In genomic region chr1:173853711-173854110, GRCm38 (mm10) we compare ENCODE assay signal across 8 mouse cellular contexts. TPM values are rescaled to one million over a fixed set of nuclear protein-coding genes. Genes with fewer than 3 reads are reported as not detected.
DNase-seq lines count a peak whose midpoint lies in the region; ATAC-seq lines count a peak whose summit lies in the region.

No protein-coding gene starts in this region.

- peak; percentile 6 for DNase-seq in c-Kit-positive CD71-negative TER-119-negative erythroid progenitor cells, embryonic 14.5 days (ENCODE audit: low read depth)
- peak; percentile 2 for DNase-seq in forelimb bud, embryonic 11.5 days (ENCODE audit: low read depth, low spot score)
- DNase-seq in induced T-regulatory cell, adult 2 months (ENCODE audit: low read depth), result peak; percentile 49
- DNase-seq in left cerebral cortex, adult 18-20 months (ENCODE audit: low spot score in 2 of 2), result peak; percentile 2 to 12
- DNase-seq in right cerebral cortex, adult 2 months (ENCODE audit: low spot score in 2 of 2), result peak; percentile 13 to 36
- peak; percentile 62 for DNase-seq in thymus, postnatal 4 days

- ATAC-seq in CD4-positive, CD25-positive, alpha-beta regulatory T cell, adult 4 months, result peak; percentile 79
- ATAC-seq in megakaryocyte progenitor cell, adult 5-6 weeks (replicated peaks; ENCODE audit: poor library complexity), result 0 out of 2 replicates have a peak, but pooled peaks have one; percentile 57

RNA-seq across cellular contexts. Expression of gene Ifi211, which starts 59.1 kb away (rescaled TPM):
- 1 to 10 TPM; 1.2 to 1.5 TPM for polyA plus RNA-seq in CD4-positive, CD25-positive, alpha-beta regulatory T cell, adult 4 months (2017; shearing (Covaris generic))
- total RNA-seq in left cerebral cortex, adult 18-20 months (2021), result not detected
- total RNA-seq in megakaryocyte progenitor cell, adult 5-6 weeks (2015), result 6.8 and 13.6 TPM in 2 replicates
- 13.6 and 14.5 TPM in 2 replicates for total RNA-seq in megakaryocyte progenitor cell, adult 5-6 weeks (2017)

Comparison
In these comparisons a context has a peak if more than half of its experiments do, and no peak if none do; other contexts are left out.
1. Peak in every context shown above with its lines: DNase-seq and ATAC-seq.
2. DNase-seq: peak in every context shown above with its lines; median percentile 62 in thymus, postnatal 4 days; 49 in induced T-regulatory cell, adult 2 months; 24 in right cerebral cortex, adult 2 months; 7 in left cerebral cortex, adult 18-20 months; 6 in c-Kit-positive CD71-negative TER-119-negative erythroid progenitor cells, embryonic 14.5 days; 2 in forelimb bud, embryonic 11.5 days.
3. RNA of gene Ifi211, which starts 59.1 kb away (total RNA-seq): 6.8 to 14.5 TPM in megakaryocyte progenitor cell, adult 5-6 weeks; not detected in left cerebral cortex, adult 18-20 months; every median in the first group is over 4 times any median in the second.